Mouse (Mus musculus): ENCODE results near the gene Mlx. TPM values are rescaled to one million over a fixed set of nuclear protein-coding genes. Genes with fewer than 3 reads are reported as not detected.
"Not testable (repeated sequence)": the region's sequence is repeated elsewhere in the genome, so short reads cannot be mapped to it uniquely, and the experiment has no call there.

Mlx gene
- polyA plus RNA-seq, 1 experiment, result 20.3 TPM

- Histone ChIP-seq H3K4me1 (ENCODE audit: control insufficient read depth, insufficient read depth, insufficient read length) (peaks cover 18% of the 10 kb centered on the region), H3K27ac (ENCODE audit: insufficient read depth, low read length) (peak within 1 kb of the TSS; percentile 92), H3K36me3 (ENCODE audit: control insufficient read depth, insufficient read depth, low read length) (peaks cover 2% of the 10 kb centered on the region), H3K27me3 (ENCODE audit: control insufficient read depth, insufficient read depth, low read length) (no peaks in the 10 kb centered on the region), H3K4me3 (ENCODE audit: extremely low read depth, insufficient read depth, insufficient read length) (peak within 1 kb of the TSS; percentile 82)
- peak; percentile 8; the same call in 1 of the 2 replicates for TF ChIP-seq CTCF (IDR thresholded peaks at IDR 0.05; ENCODE audit: extremely low read depth, insufficient read depth, insufficient read length, insufficient replicate concordance)
- TF ChIP-seq POLR2A (IDR thresholded peaks at IDR 0.05; ENCODE audit: low read depth, low read length), result peak; percentile 89
- WGBS, result under 1% methylated on average over 61 of the region's 61 CpGs
- peak; percentile 98 to 99 for DNase-seq (ENCODE audit: low read depth in 1 of 2, low spot score in 2 of 2)
These were observed 32.9 kb downstream of the Mlx start, which contains the start of the genes Retreg3 and Tubg1 for GRCm38 (mm10) chr11:101119761-101120544. Gene Retreg3, minus strand, starts transcription at chr11:101119893. Gene Tubg1, plus strand, starts transcription at chr11:101119938.

- 29% methylated on average over 19 of the region's 19 CpGs for WGBS
- H3K4me1 ChIP-seq (ENCODE audit: control insufficient read depth, insufficient read depth, insufficient read length), result peaks cover 16% of the 10 kb centered on the region
These were observed 33.6 kb downstream of the Mlx start for GRCm38 (mm10) chr11:101120545-101121188.

GRCm38 (mm10) chr11:101124494-101124893 lies 37.4 kb downstream of the Mlx start:
- not testable (repeated sequence) for H3K27me3 ChIP-seq (ENCODE audit: control insufficient read depth, insufficient read depth, low read length); H3K4me1 ChIP-seq (ENCODE audit: control insufficient read depth, insufficient read depth, insufficient read length); H3K27ac ChIP-seq (ENCODE audit: insufficient read depth, low read length); H3K36me3 ChIP-seq (ENCODE audit: control insufficient read depth, insufficient read depth, low read length); H3K4me3 ChIP-seq (ENCODE audit: extremely low read depth, insufficient read depth, insufficient read length); DNase-seq (ENCODE audit: low read depth in 1 of 2, low spot score in 2 of 2)
- WGBS, result 93% methylated on average over 8 of the region's 8 CpGs

More at GRCm38 (mm10) chr11:101120545-101121188, 33.6 kb downstream of the Mlx start:
- TF ChIP-seq CTCF (IDR thresholded peaks at IDR 0.05; ENCODE audit: extremely low read depth, insufficient read depth, insufficient read length, insufficient replicate concordance), result no peak
- no peak for TF ChIP-seq POLR2A (IDR thresholded peaks at IDR 0.05; ENCODE audit: low read depth, low read length)
- Histone ChIP-seq H3K4me3 (ENCODE audit: extremely low read depth, insufficient read depth, insufficient read length) (peak overlapping the region; percentile 72; the same call in 1 of the 2 replicates), H3K36me3 (ENCODE audit: control insufficient read depth, insufficient read depth, low read length) (peaks cover 2% of the 10 kb centered on the region), H3K27me3 (ENCODE audit: control insufficient read depth, insufficient read depth, low read length) (no peaks in the 10 kb centered on the region), H3K27ac (ENCODE audit: insufficient read depth, low read length) (peak overlapping the region; percentile 66; the same call in 1 of the 2 replicates)
- no peak for DNase-seq (ENCODE audit: low read depth in 1 of 2, low spot score in 2 of 2)

- not testable (repeated sequence) for DNase-seq (ENCODE audit: low read depth in 1 of 2, low spot score in 2 of 2); H3K4me1 ChIP-seq (ENCODE audit: control insufficient read depth, insufficient read depth, insufficient read length); H3K27me3 ChIP-seq (ENCODE audit: control insufficient read depth, insufficient read depth, low read length); H3K36me3 ChIP-seq (ENCODE audit: control insufficient read depth, insufficient read depth, low read length); H3K4me3 ChIP-seq (ENCODE audit: extremely low read depth, insufficient read depth, insufficient read length); H3K27ac ChIP-seq (ENCODE audit: insufficient read depth, low read length)
- WGBS, result 97% methylated on average over 9 of the region's 9 CpGs
These were observed 37.9 kb downstream of the Mlx start for GRCm38 (mm10) chr11:101125008-101125407.

GRCm38 (mm10) chr11:101127075-101127474 lies 40.0 kb downstream of the Mlx start:
- no peak for DNase-seq (ENCODE audit: low read depth in 1 of 2, low spot score in 2 of 2)
- H3K4me3 ChIP-seq (ENCODE audit: extremely low read depth, insufficient read depth, insufficient read length), result no peak overlapping the region
- no peaks in the 10 kb centered on the region for H3K4me1 ChIP-seq (ENCODE audit: control insufficient read depth, insufficient read depth, insufficient read length)
- no peak for TF ChIP-seq CTCF (IDR thresholded peaks at IDR 0.05; ENCODE audit: extremely low read depth, insufficient read depth, insufficient read length, insufficient replicate concordance)
- TF ChIP-seq POLR2A (IDR thresholded peaks at IDR 0.05; ENCODE audit: low read depth, low read length), result no peak
- H3K36me3 ChIP-seq (ENCODE audit: control insufficient read depth, insufficient read depth, low read length), result peaks cover 8% of the 10 kb centered on the region; the same call in 1 of the 2 replicates
- 100% methylated on average over 1 of the region's 1 CpGs for WGBS
- no peak overlapping the region for H3K27ac ChIP-seq (ENCODE audit: insufficient read depth, low read length)
- H3K27me3 ChIP-seq (ENCODE audit: control insufficient read depth, insufficient read depth, low read length), result no peaks in the 10 kb centered on the region

- WGBS, result 82% methylated on average over 11 of the region's 11 CpGs
- no peak for TF ChIP-seq POLR2A (IDR thresholded peaks at IDR 0.05; ENCODE audit: low read depth, low read length)
- no peak for TF ChIP-seq CTCF (IDR thresholded peaks at IDR 0.05; ENCODE audit: extremely low read depth, insufficient read depth, insufficient read length, insufficient replicate concordance)
- no peak for DNase-seq (ENCODE audit: low read depth in 1 of 2, low spot score in 2 of 2)
These were observed 42.0 kb downstream of the Mlx start for GRCm38 (mm10) chr11:101128996-101129577.

More at GRCm38 (mm10) chr11:101128996-101129577, 42.0 kb downstream of the Mlx start:
- Histone ChIP-seq H3K27me3 (ENCODE audit: control insufficient read depth, insufficient read depth, low read length) (no peaks in the 10 kb centered on the region), H3K36me3 (ENCODE audit: control insufficient read depth, insufficient read depth, low read length) (peaks cover 8% of the 10 kb centered on the region; the same call in 1 of the 2 replicates), H3K4me3 (ENCODE audit: extremely low read depth, insufficient read depth, insufficient read length) (no peak overlapping the region), H3K4me1 (ENCODE audit: control insufficient read depth, insufficient read depth, insufficient read length) (no peaks in the 10 kb centered on the region), H3K27ac (ENCODE audit: insufficient read depth, low read length) (no peak overlapping the region)

Data from spleen, adult 2 months (tissue).